Mouse (Mus musculus) effector memory CD4-positive, alpha-beta T cell, adult 5 months (primary cell): Measurements from ENCODE around the gene Glipr1l1. TPM values are rescaled to one million over a fixed set of nuclear protein-coding genes. Genes with fewer than 3 reads are reported as not detected.

Source experiments
- polyA plus RNA-seq: library from polyadenylated mRNA; unstranded; fragments of 100-300 nt; shearing (Covaris generic); gene quantifications from one replicate; pipeline ENCODE4 v1.2.1, GENCODE M21; 2017

The Glipr1l1 gene
- polyA plus RNA-seq, result not detected

GRCm38 (mm10) chr10:112059702-112060582, at the start of gene Glipr1l1:
Glipr1l1 (plus strand) TSS chr10:112060189.

GRCm38 (mm10) chr10:112083157-112083556, 23.2 kb downstream of the Glipr1l1 start, which contains the start of gene Glipr1l2:
Glipr1l2 (plus strand) TSS chr10:112083354.

Other genes starting within 250 kb of the Glipr1l1 start
- 34.3 TPM for gene Krr1, start 87.5 kb upstream of the Glipr1l1 start, polyA plus RNA-seq
- gene Glipr1, start 57.6 kb upstream of the Glipr1l1 start, polyA plus RNA-seq, result 60.5 TPM
- gene Glipr1l2, start 23.2 kb downstream of the Glipr1l1 start, polyA plus RNA-seq, result not detected
- gene Glipr1l3, start 100.1 kb downstream of the Glipr1l1 start, polyA plus RNA-seq, result not detected
- 0.96 TPM for gene Caps2, start 103.4 kb downstream of the Glipr1l1 start, polyA plus RNA-seq
- gene Kcnc2, start 210.9 kb downstream of the Glipr1l1 start, polyA plus RNA-seq, result 0.90 TPM